Mouse (Mus musculus): ENCODE results near the gene Kcna4. TPM values are rescaled to one million over a fixed set of nuclear protein-coding genes. Genes with fewer than 3 reads are reported as not detected.

Kcna4 gene
- polyA plus RNA-seq, 1 experiment from 2014 or later = 2.2 TPM

- H3K36me3 ChIP-seq (ENCODE audit: control insufficient read depth, insufficient read depth, low read length) = no peaks in the 10 kb centered on the region
- no peaks in the 10 kb centered on the region for H3K9me3 ChIP-seq (replicated peaks; ENCODE audit: control insufficient read depth, low read length)
- H3K9ac ChIP-seq (ENCODE audit: low read depth, low read length) = no peak overlapping the region
- 0 out of 2 replicates have a peak, but pooled peaks cover 4% of the 10 kb centered on the region for H3K4me1 ChIP-seq (ENCODE audit: control insufficient read depth, insufficient read depth, low read length)
- no peak overlapping the region for H3K4me3 ChIP-seq (ENCODE audit: low read depth, low read length)
- H3K27me3 ChIP-seq (ENCODE audit: control insufficient read depth, insufficient read depth, low read length) = no peaks in the 10 kb centered on the region
- ATAC-seq (replicated peaks; ENCODE audit: insufficient number of reproducible peaks, low FRiP score, low TSS enrichment) = no peak
- WGBS (ENCODE audit: insufficient replicate concordance) = 48% methylated on average over 4 of the region's 4 CpGs
- peak overlapping the region; percentile 59; the same call in 1 of the 2 replicates for H3K27ac ChIP-seq (ENCODE audit: low read depth, low read length)
- H3K4me2 ChIP-seq = peak overlapping the region; percentile 12; the same call in 1 of the 2 replicates
These were observed 15.6 kb downstream of the Kcna4 start for GRCm38 (mm10) chr2:107306077-107306476.

- no peak for ATAC-seq (replicated peaks; ENCODE audit: insufficient number of reproducible peaks, low FRiP score, low TSS enrichment)
- no peaks in the 10 kb centered on the region for H3K36me3 ChIP-seq (ENCODE audit: control insufficient read depth, insufficient read depth, low read length)
These were observed 28.2 kb downstream of the Kcna4 start for GRCm38 (mm10) chr2:107318636-107319035.

GRCm38 (mm10) chr2:107321596-107322226 is 31.3 kb downstream of the Kcna4 start:
- no peak overlapping the region for H3K4me2 ChIP-seq
- no peak overlapping the region for H3K4me3 ChIP-seq (ENCODE audit: low read depth, low read length)
- no peaks in the 10 kb centered on the region for H3K9me3 ChIP-seq (replicated peaks; ENCODE audit: control insufficient read depth, low read length)
- H3K9ac ChIP-seq (ENCODE audit: low read depth, low read length) = no peak overlapping the region
- 74% methylated on average over 4 of the region's 4 CpGs for WGBS (ENCODE audit: insufficient replicate concordance)
- H3K36me3 ChIP-seq (ENCODE audit: control insufficient read depth, insufficient read depth, low read length) = no peaks in the 10 kb centered on the region
- H3K27me3 ChIP-seq (ENCODE audit: control insufficient read depth, insufficient read depth, low read length) = no peaks in the 10 kb centered on the region
- no peaks in the 10 kb centered on the region; the same call in 1 of the 2 replicates for H3K4me1 ChIP-seq (ENCODE audit: control insufficient read depth, insufficient read depth, low read length)
- no peak for ATAC-seq (replicated peaks; ENCODE audit: insufficient number of reproducible peaks, low FRiP score, low TSS enrichment)
- no peak overlapping the region for H3K27ac ChIP-seq (ENCODE audit: low read depth, low read length)

More at GRCm38 (mm10) chr2:107318636-107319035, 28.2 kb downstream of the Kcna4 start:
- H3K27ac ChIP-seq (ENCODE audit: low read depth, low read length) = no peak overlapping the region
- no peak overlapping the region for H3K4me2 ChIP-seq
- H3K9me3 ChIP-seq (replicated peaks; ENCODE audit: control insufficient read depth, low read length) = no peaks in the 10 kb centered on the region
- no peak overlapping the region for H3K9ac ChIP-seq (ENCODE audit: low read depth, low read length)
- no peaks in the 10 kb centered on the region for H3K27me3 ChIP-seq (ENCODE audit: control insufficient read depth, insufficient read depth, low read length)
- H3K4me1 ChIP-seq (ENCODE audit: control insufficient read depth, insufficient read depth, low read length) = no peaks in the 10 kb centered on the region; the same call in 1 of the 2 replicates
- no peak overlapping the region for H3K4me3 ChIP-seq (ENCODE audit: low read depth, low read length)

GRCm38 (mm10) chr2:107324090-107324489 is 33.7 kb downstream of the Kcna4 start:
- Histone ChIP-seq H3K27ac (ENCODE audit: low read depth, low read length) (no peak overlapping the region), H3K4me1 (ENCODE audit: control insufficient read depth, insufficient read depth, low read length) (no peaks in the 10 kb centered on the region; the same call in 1 of the 2 replicates), H3K9me3 (replicated peaks; ENCODE audit: control insufficient read depth, low read length) (no peaks in the 10 kb centered on the region), H3K27me3 (ENCODE audit: control insufficient read depth, insufficient read depth, low read length) (no peaks in the 10 kb centered on the region), H3K4me2 (no peak overlapping the region), H3K4me3 (ENCODE audit: low read depth, low read length) (no peak overlapping the region), H3K9ac (ENCODE audit: low read depth, low read length) (no peak overlapping the region), H3K36me3 (ENCODE audit: control insufficient read depth, insufficient read depth, low read length) (no peaks in the 10 kb centered on the region)
- 79% methylated on average over 3 of the region's 3 CpGs for WGBS (ENCODE audit: insufficient replicate concordance)
- no peak for ATAC-seq (replicated peaks; ENCODE audit: insufficient number of reproducible peaks, low FRiP score, low TSS enrichment)

- Histone ChIP-seq H3K27ac (ENCODE audit: low read depth, low read length) (no peak overlapping the region), H3K36me3 (ENCODE audit: control insufficient read depth, insufficient read depth, low read length) (no peaks in the 10 kb centered on the region), H3K4me1 (ENCODE audit: control insufficient read depth, insufficient read depth, low read length) (no peaks in the 10 kb centered on the region; the same call in 1 of the 2 replicates), H3K9me3 (replicated peaks; ENCODE audit: control insufficient read depth, low read length) (no peaks in the 10 kb centered on the region), H3K27me3 (ENCODE audit: control insufficient read depth, insufficient read depth, low read length) (no peaks in the 10 kb centered on the region), H3K9ac (ENCODE audit: low read depth, low read length) (no peak overlapping the region), H3K4me2 (no peak overlapping the region), H3K4me3 (ENCODE audit: low read depth, low read length) (no peak overlapping the region)
- no peak for ATAC-seq (replicated peaks; ENCODE audit: insufficient number of reproducible peaks, low FRiP score, low TSS enrichment)
- WGBS (ENCODE audit: insufficient replicate concordance) = 87% methylated on average over 3 of the region's 3 CpGs
These were observed 36.8 kb downstream of the Kcna4 start for GRCm38 (mm10) chr2:107327276-107327675.

- no peak overlapping the region for H3K27ac ChIP-seq (ENCODE audit: low read depth, low read length)
These were observed 50.9 kb downstream of the Kcna4 start for GRCm38 (mm10) chr2:107341291-107341690.

GRCm38 (mm10) chr2:107344807-107345206 is 54.4 kb downstream of the Kcna4 start:
- ATAC-seq (replicated peaks; ENCODE audit: insufficient number of reproducible peaks, low FRiP score, low TSS enrichment) = no peak
- Histone ChIP-seq H3K4me1 (ENCODE audit: control insufficient read depth, insufficient read depth, low read length) (no peaks in the 10 kb centered on the region), H3K4me3 (ENCODE audit: low read depth, low read length) (no peak overlapping the region), H3K9ac (ENCODE audit: low read depth, low read length) (no peak overlapping the region), H3K9me3 (replicated peaks; ENCODE audit: control insufficient read depth, low read length) (no peaks in the 10 kb centered on the region), H3K4me2 (no peak overlapping the region), H3K27ac (ENCODE audit: low read depth, low read length) (no peak overlapping the region), H3K36me3 (ENCODE audit: control insufficient read depth, insufficient read depth, low read length) (no peaks in the 10 kb centered on the region), H3K27me3 (ENCODE audit: control insufficient read depth, insufficient read depth, low read length) (no peaks in the 10 kb centered on the region)
- WGBS (ENCODE audit: insufficient replicate concordance) = 62% methylated on average over 4 of the region's 4 CpGs

More at GRCm38 (mm10) chr2:107341291-107341690, 50.9 kb downstream of the Kcna4 start:
- 80% methylated on average over 3 of the region's 3 CpGs for WGBS (ENCODE audit: insufficient replicate concordance)
- Histone ChIP-seq H3K4me2 (no peak overlapping the region), H3K27me3 (ENCODE audit: control insufficient read depth, insufficient read depth, low read length) (no peaks in the 10 kb centered on the region), H3K4me3 (ENCODE audit: low read depth, low read length) (no peak overlapping the region), H3K36me3 (ENCODE audit: control insufficient read depth, insufficient read depth, low read length) (no peaks in the 10 kb centered on the region), H3K4me1 (ENCODE audit: control insufficient read depth, insufficient read depth, low read length) (no peaks in the 10 kb centered on the region), H3K9me3 (replicated peaks; ENCODE audit: control insufficient read depth, low read length) (no peaks in the 10 kb centered on the region), H3K9ac (ENCODE audit: low read depth, low read length) (no peak overlapping the region)
- no peak for ATAC-seq (replicated peaks; ENCODE audit: insufficient number of reproducible peaks, low FRiP score, low TSS enrichment)

- H3K27me3 ChIP-seq (ENCODE audit: control insufficient read depth, insufficient read depth, low read length) = no peaks in the 10 kb centered on the region
- 71% methylated on average over 4 of the region's 4 CpGs for WGBS (ENCODE audit: insufficient replicate concordance)
These were observed 54.9 kb downstream of the Kcna4 start for GRCm38 (mm10) chr2:107345299-107345698.

More at GRCm38 (mm10) chr2:107345299-107345698, 54.9 kb downstream of the Kcna4 start:
- Histone ChIP-seq H3K4me2 (no peak overlapping the region), H3K4me1 (ENCODE audit: control insufficient read depth, insufficient read depth, low read length) (no peaks in the 10 kb centered on the region), H3K4me3 (ENCODE audit: low read depth, low read length) (no peak overlapping the region), H3K27ac (ENCODE audit: low read depth, low read length) (no peak overlapping the region), H3K36me3 (ENCODE audit: control insufficient read depth, insufficient read depth, low read length) (no peaks in the 10 kb centered on the region), H3K9ac (ENCODE audit: low read depth, low read length) (no peak overlapping the region), H3K9me3 (replicated peaks; ENCODE audit: control insufficient read depth, low read length) (no peaks in the 10 kb centered on the region)
- ATAC-seq (replicated peaks; ENCODE audit: insufficient number of reproducible peaks, low FRiP score, low TSS enrichment) = no peak
